Mouse (Mus musculus): ENCODE data around the gene Rundc3b.

Gene Rundc3b

GRCm38 (mm10) chr5:8622596-8623231 lies at the start of gene Rundc3b:
Gene Rundc3b, minus strand, starts transcription at chr5:8622952.
- DNase-seq (ENCODE audit: low read depth) = no peak

- no peak for DNase-seq (ENCODE audit: low read depth)
Observed at GRCm38 (mm10) chr5:8669606-8670005, 46.9 kb upstream of the Rundc3b start.

- no peak for DNase-seq (ENCODE audit: low read depth)
Observed at GRCm38 (mm10) chr5:8667758-8668474, 45.2 kb upstream of the Rundc3b start.

- DNase-seq (ENCODE audit: low read depth) = no peak
Observed at GRCm38 (mm10) chr5:8664678-8665077, 41.9 kb upstream of the Rundc3b start.

- no peak for DNase-seq (ENCODE audit: low read depth)
Observed at GRCm38 (mm10) chr5:8660738-8661151, 38.0 kb upstream of the Rundc3b start.

GRCm38 (mm10) chr5:8659911-8660737 lies 37.4 kb upstream of the Rundc3b start, which contains the start of gene Abcb1a:
Gene Abcb1a, plus strand, starts transcription at chr5:8660077.
- DNase-seq (ENCODE audit: low read depth) = no peak

GRCm38 (mm10) chr5:8652085-8652484 lies 29.3 kb upstream of the Rundc3b start:
- no peak for DNase-seq (ENCODE audit: low read depth)

GRCm38 (mm10) chr5:8648774-8649173 lies 26.0 kb upstream of the Rundc3b start:
- DNase-seq (ENCODE audit: low read depth) = no peak

- DNase-seq (ENCODE audit: low read depth) = no peak
Observed at GRCm38 (mm10) chr5:8648300-8648699, 25.5 kb upstream of the Rundc3b start.

- DNase-seq (ENCODE audit: low read depth) = no peak
Observed at GRCm38 (mm10) chr5:8634489-8634975, 11.8 kb upstream of the Rundc3b start.

- no peak for DNase-seq (ENCODE audit: low read depth)
Observed at GRCm38 (mm10) chr5:8632901-8633300, 10.1 kb upstream of the Rundc3b start.

GRCm38 (mm10) chr5:8622071-8622595 lies 619 bp downstream of the Rundc3b start:
- DNase-seq (ENCODE audit: low read depth) = no peak

- DNase-seq (ENCODE audit: low read depth) = no peak
Observed at GRCm38 (mm10) chr5:8571118-8571517, 51.6 kb downstream of the Rundc3b start.

GRCm38 (mm10) chr5:8566867-8567266 lies 55.9 kb downstream of the Rundc3b start:
- no peak for DNase-seq (ENCODE audit: low read depth)

- no peak for DNase-seq (ENCODE audit: low read depth)
Observed at GRCm38 (mm10) chr5:8544512-8544911, 78.2 kb downstream of the Rundc3b start.

GRCm38 (mm10) chr5:8542631-8543207 lies 80.0 kb downstream of the Rundc3b start:
- DNase-seq (ENCODE audit: low read depth) = no peak

- no peak for DNase-seq (ENCODE audit: low read depth)
Observed at GRCm38 (mm10) chr5:8541120-8542117, 81.3 kb downstream of the Rundc3b start.

- DNase-seq (ENCODE audit: low read depth) = no peak
Observed at GRCm38 (mm10) chr5:8519006-8519405, 103.7 kb downstream of the Rundc3b start.

- DNase-seq (ENCODE audit: low read depth) = no peak
Observed at GRCm38 (mm10) chr5:8491778-8492177, 131.0 kb downstream of the Rundc3b start.

- peak; percentile 67 for DNase-seq (ENCODE audit: low read depth)
Observed at GRCm38 (mm10) chr5:8489471-8490110, 133.2 kb downstream of the Rundc3b start.
